Mouse (Mus musculus) kidney, embryonic 14.5 days (tissue): ENCODE measurements at regions not wholly inside any gene's neighbourhood (a gene's known extent, or its start where the extent isn't known, plus 50 kb on each side); places are given as distances from the start of the nearest gene placed in this dataset.

Experiments used
- ATAC-seq: fragments of 200-750 bp; cut with Nextera tagmentation; 2 replicates; pipeline ENCODE4 v1.8.0; 2017; ENCODE audit warnings: moderate number of reproducible peaks, mild to moderate bottlenecking, moderate TSS enrichment, moderate library complexity; ENCODE audit not compliant: low FRiP score, low TSS enrichment
- H3K27ac ChIP-seq: fragments of 300-500 bp; sonication (generic); 2 replicates; pipeline ENCODE4 v1.5.1; 2014; ENCODE audit warnings: low read depth, mild to moderate bottlenecking, low read length, moderate library complexity, mixed read lengths
- H3K27me3 ChIP-seq: fragments of 300-500 bp; sonication (generic); 2 replicates; pipeline ENCODE4 v1.6.1; 2014; ENCODE audit warnings: mild to moderate bottlenecking, low read length; ENCODE audit not compliant: control insufficient read depth, insufficient read depth
- H3K36me3 ChIP-seq: fragments of 300-500 bp; sonication (generic); 2 replicates; pipeline ENCODE4 v1.6.1; 2014; ENCODE audit warnings: low read length, mixed read lengths; ENCODE audit not compliant: control insufficient read depth, insufficient read depth
- H3K4me1 ChIP-seq: fragments of 300-500 bp; sonication (generic); 2 replicates; pipeline ENCODE4 v1.6.1; 2014; ENCODE audit warnings: low read length, mixed read lengths; ENCODE audit not compliant: control insufficient read depth, insufficient read depth
- H3K4me2 ChIP-seq: fragments of 300-500 bp; sonication (generic); replicated peaks from 2 replicates; pipeline ENCODE4 v1.6.1; 2014; ENCODE audit warnings: low read depth, mild to moderate bottlenecking, low read length
- H3K4me3 ChIP-seq: fragments of 300-500 bp; sonication (generic); 2 replicates; pipeline ENCODE4 v1.5.1; 2014; ENCODE audit warnings: mild to moderate bottlenecking, low read length
- H3K9ac ChIP-seq: fragments of 300-500 bp; sonication (generic); 2 replicates; pipeline ENCODE4 v1.6.1; 2014; ENCODE audit warnings: low read depth, mild to moderate bottlenecking, low read length, moderate library complexity
- H3K9me3 ChIP-seq: fragments of 300-500 bp; sonication (generic); 2 replicates; pipeline ENCODE4 v1.6.1; 2016; ENCODE audit warnings: low read length; ENCODE audit not compliant: control insufficient read depth
- WGBS: fragments of 180-500 bp; shearing (Covaris S2); extraction: QIAGEN DNeasy Blood & Tissue Kit; methylation state at CpG from one replicate; pipeline ENCODE4 v1.1.7; 2014; 5-methylcytosine and 5-hydroxymethylcytosine counted together

DNA sequence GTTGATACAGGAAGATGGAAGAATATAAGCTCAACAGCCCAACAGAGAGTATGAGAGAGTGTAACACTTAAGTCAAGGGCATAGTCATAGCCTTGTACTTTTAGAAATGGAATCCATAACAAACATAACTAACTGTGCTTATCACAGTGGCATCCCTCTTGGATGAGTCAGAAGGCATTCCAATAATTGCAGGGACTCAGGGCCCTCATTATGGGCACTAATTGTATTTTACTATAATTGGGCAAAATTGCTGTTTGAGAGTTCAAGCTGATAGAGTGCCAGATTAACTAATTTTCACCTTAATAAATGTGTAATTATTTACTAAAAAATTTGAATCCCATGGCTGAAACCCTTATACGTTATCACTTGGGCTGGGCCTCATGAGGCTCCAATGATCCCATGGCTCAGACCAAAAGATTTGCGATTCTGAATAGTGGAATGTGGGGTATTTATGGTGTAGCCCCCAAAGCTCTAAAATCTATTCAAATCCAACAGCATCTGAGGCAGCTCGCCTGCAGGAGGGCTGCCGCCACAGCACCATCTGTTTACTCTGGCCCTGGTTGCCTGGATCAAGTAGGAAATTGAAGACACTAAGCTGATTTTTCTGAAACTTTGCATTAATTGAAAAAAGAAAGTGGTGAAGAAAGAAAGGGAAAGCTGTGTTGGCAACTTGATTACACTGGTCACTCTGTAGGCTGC lies 456.7 kb downstream of the Elavl2 start:
- no peak overlapping the region for H3K9ac ChIP-seq
- no peaks in the 10 kb centered on the region for H3K4me1 ChIP-seq
- no peak overlapping the region for H3K4me2 ChIP-seq
- no peak for ATAC-seq
- H3K27me3 ChIP-seq, result no peaks in the 10 kb centered on the region
- H3K27ac ChIP-seq, result no peak overlapping the region
- 54% methylated on average over 4 of the region's 4 CpGs for WGBS
- H3K36me3 ChIP-seq, result no peaks in the 10 kb centered on the region
- H3K9me3 ChIP-seq, result no peaks in the 10 kb centered on the region
- no peak overlapping the region for H3K4me3 ChIP-seq

- Histone ChIP-seq H3K27me3 (no peaks in the 10 kb centered on the region), H3K27ac (no peak overlapping the region), H3K4me2 (no peak overlapping the region), H3K9ac (no peak overlapping the region), H3K9me3 (no peaks in the 10 kb centered on the region), H3K36me3 (no peaks in the 10 kb centered on the region), H3K4me3 (no peak overlapping the region), H3K4me1 (no peaks in the 10 kb centered on the region)
- ATAC-seq, result no peak
- 92% methylated on average over 6 of the region's 6 CpGs for WGBS
Observed at GRCm38 (mm10) chr4:90917312-90918107, 483.1 kb downstream of the Elavl2 start.

GRCm38 (mm10) chr4:90906311-90906710 lies 494.3 kb downstream of the Elavl2 start:
- WGBS, result 91% methylated on average over 1 of the region's 1 CpGs
- no peaks in the 10 kb centered on the region for H3K9me3 ChIP-seq
- no peaks in the 10 kb centered on the region for H3K27me3 ChIP-seq
- no peaks in the 10 kb centered on the region for H3K4me1 ChIP-seq
- no peak for ATAC-seq
- no peaks in the 10 kb centered on the region for H3K36me3 ChIP-seq
- H3K4me3 ChIP-seq, result no peak overlapping the region
- no peak overlapping the region for H3K27ac ChIP-seq
- no peak overlapping the region for H3K9ac ChIP-seq
- no peak overlapping the region for H3K4me2 ChIP-seq

GRCm38 (mm10) chr4:90868209-90868608 lies 532.4 kb downstream of the Elavl2 start:
- Histone ChIP-seq H3K9me3 (no peaks in the 10 kb centered on the region), H3K9ac (no peak overlapping the region), H3K27ac (no peak overlapping the region), H3K4me1 (no peaks in the 10 kb centered on the region), H3K4me2 (no peak overlapping the region), H3K4me3 (no peak overlapping the region), H3K36me3 (no peaks in the 10 kb centered on the region), H3K27me3 (no peaks in the 10 kb centered on the region)
- WGBS, result 31% methylated on average over 7 of the region's 7 CpGs
- no peak; the same call in 1 of the 2 replicates for ATAC-seq

- H3K36me3 ChIP-seq, result no peaks in the 10 kb centered on the region
- no peak overlapping the region for H3K27ac ChIP-seq
- no peaks in the 10 kb centered on the region for H3K4me1 ChIP-seq
- no peak for ATAC-seq
- H3K9ac ChIP-seq, result no peak overlapping the region
- no peaks in the 10 kb centered on the region for H3K27me3 ChIP-seq
- WGBS, result 47% methylated on average over 2 of the region's 2 CpGs
- H3K4me3 ChIP-seq, result no peak overlapping the region
- H3K4me2 ChIP-seq, result no peak overlapping the region
- no peaks in the 10 kb centered on the region for H3K9me3 ChIP-seq
Observed at GRCm38 (mm10) chr4:90860854-90861253, 539.7 kb downstream of the Elavl2 start.

DNA sequence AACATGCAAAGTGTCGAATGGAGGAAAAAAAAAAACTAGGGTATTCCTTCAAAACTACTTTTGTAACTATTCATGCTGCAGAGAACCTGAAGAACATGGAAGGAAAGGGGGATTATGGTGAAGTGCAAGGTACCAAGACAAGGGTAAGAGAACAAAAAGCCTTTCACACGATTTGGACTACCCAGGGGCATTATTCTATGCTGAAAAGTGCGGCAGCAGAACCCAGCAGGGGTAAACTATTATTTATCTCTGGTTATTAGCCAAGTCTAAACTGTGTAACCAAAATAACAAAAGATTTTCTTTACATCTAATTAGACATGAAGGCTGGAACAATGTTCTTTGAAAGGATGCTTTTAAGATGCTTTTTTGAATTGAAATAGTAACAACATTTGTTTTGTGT lies 560.8 kb downstream of the Elavl2 start:
- Histone ChIP-seq H3K4me3 (no peak overlapping the region), H3K9ac (no peak overlapping the region), H3K36me3 (no peaks in the 10 kb centered on the region), H3K9me3 (no peaks in the 10 kb centered on the region), H3K27ac (no peak overlapping the region), H3K4me1 (no peaks in the 10 kb centered on the region), H3K27me3 (no peaks in the 10 kb centered on the region), H3K4me2 (no peak overlapping the region)
- WGBS, result 81% methylated on average over 3 of the region's 3 CpGs
- ATAC-seq, result no peak

GRCm38 (mm10) chr4:90799078-90799477 lies 580.5 kb downstream of the Zfp352 start:
- 74% methylated on average over 1 of the region's 1 CpGs for WGBS
- no peaks in the 10 kb centered on the region for H3K9me3 ChIP-seq
- no peaks in the 10 kb centered on the region for H3K4me1 ChIP-seq
- no peak overlapping the region for H3K9ac ChIP-seq
- H3K27ac ChIP-seq, result no peak overlapping the region
- H3K4me2 ChIP-seq, result no peak overlapping the region
- no peak for ATAC-seq
- no peak overlapping the region for H3K4me3 ChIP-seq
- no peaks in the 10 kb centered on the region for H3K27me3 ChIP-seq
- no peaks in the 10 kb centered on the region for H3K36me3 ChIP-seq

DNA sequence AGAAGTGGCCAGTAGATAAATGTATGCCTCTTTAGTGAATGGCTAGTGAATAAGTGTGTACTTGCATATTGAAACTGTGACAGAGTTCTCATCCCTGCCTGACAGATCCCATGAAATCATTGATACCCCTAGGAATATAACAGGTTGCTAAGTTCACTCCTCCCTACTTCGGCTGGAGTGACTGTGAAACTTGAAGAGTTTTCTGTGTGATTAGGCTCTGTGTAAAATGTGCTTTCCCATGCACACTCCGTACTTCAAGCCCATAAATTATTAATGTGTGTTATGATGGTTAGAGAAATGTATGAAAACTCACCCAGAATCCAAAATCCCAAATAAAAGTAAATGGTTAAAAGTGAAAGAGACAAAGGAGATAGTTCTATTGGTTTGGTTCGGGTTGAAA lies 580.0 kb downstream of the Zfp352 start:
- no peak for ATAC-seq
- WGBS, result 82% methylated on average over 3 of the region's 3 CpGs

DNA sequence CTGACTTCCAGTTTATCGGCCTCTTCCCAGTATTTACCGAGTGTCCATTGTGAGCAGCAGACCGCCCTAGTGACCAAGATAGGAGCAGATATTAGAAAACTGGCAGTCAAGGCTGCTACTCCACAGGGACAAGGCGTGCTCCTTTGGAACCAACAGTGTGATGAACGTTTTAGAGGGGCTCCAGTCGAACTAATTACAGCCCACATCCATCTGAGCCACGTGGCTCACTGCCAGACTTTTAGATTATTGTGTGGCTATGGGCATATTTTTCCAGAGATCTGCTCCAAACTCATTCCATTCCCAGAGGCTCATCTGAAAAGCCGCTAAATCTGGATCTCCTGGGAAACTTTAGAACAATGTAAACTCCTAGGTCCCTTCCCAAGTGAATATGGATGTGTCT lies 578.9 kb downstream of the Zfp352 start:
- no peaks in the 10 kb centered on the region for H3K4me1 ChIP-seq
- WGBS, result 74% methylated on average over 8 of the region's 8 CpGs
- no peak overlapping the region for H3K9ac ChIP-seq
- ATAC-seq, result no peak
- no peaks in the 10 kb centered on the region for H3K9me3 ChIP-seq
- H3K4me2 ChIP-seq, result no peak overlapping the region
- H3K36me3 ChIP-seq, result no peaks in the 10 kb centered on the region
- no peak overlapping the region for H3K4me3 ChIP-seq
- no peak overlapping the region for H3K27ac ChIP-seq
- no peaks in the 10 kb centered on the region for H3K27me3 ChIP-seq

More for the DNA sequence above, 580.0 kb downstream of the Zfp352 start:
- Histone ChIP-seq H3K4me2 (no peak overlapping the region), H3K9ac (no peak overlapping the region), H3K27me3 (no peaks in the 10 kb centered on the region), H3K9me3 (no peaks in the 10 kb centered on the region), H3K4me3 (no peak overlapping the region), H3K4me1 (no peaks in the 10 kb centered on the region), H3K36me3 (no peaks in the 10 kb centered on the region), H3K27ac (no peak overlapping the region)
